Mouse (Mus musculus) cortical plate, adult 2 months (tissue): ENCODE data around the gene Atp5e.

Experiments
- CTCF ChIP-seq: fragments of 200-500 bp; IDR thresholded peaks from 2 replicates; pipeline ENCODE4 v1.5.1; 2011; ENCODE audit warnings: mild to moderate bottlenecking, control low read depth, low read length; ENCODE audit not compliant: insufficient read depth; ENCODE audit errors: extremely low read depth
- POLR2A ChIP-seq: fragments of 200-500 bp; IDR thresholded peaks from 2 replicates; pipeline ENCODE4 v1.6.1; 2011; ENCODE audit warnings: mild to moderate bottlenecking, low read length, control low read depth; ENCODE audit not compliant: insufficient read depth; ENCODE audit errors: extremely low read depth

DNA sequence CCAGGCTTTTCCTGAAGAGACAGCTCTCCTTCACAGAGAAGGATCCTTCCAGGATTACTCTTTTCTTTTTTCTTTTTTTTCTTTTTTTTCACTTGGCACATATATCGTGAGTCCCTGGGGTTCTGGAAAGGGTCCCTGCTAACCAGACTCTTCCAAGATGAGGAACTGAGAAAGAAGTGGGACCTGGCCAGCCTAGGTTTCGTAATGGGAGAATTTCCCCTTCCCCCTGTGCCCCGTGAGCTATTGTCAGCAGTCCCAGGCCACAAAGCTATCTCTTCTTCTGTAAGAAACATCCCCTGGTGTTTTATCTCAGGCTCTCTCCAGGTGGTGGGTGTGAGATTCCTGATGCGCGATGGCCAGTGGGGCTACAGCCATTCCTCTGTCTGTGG, 24.5 kb downstream of the Atp5e start:
- TF ChIP-seq CTCF (no peak), POLR2A (no peak)
